ENCODE assay signal across 9 mouse cellular contexts in genomic region chr1:155201914-155202313, GRCm38 (mm10). TPM values are rescaled to one million over a fixed set of nuclear protein-coding genes. Genes with fewer than 3 reads are reported as not detected.
DNase-seq lines count a peak whose midpoint lies in the region; ATAC-seq and TF ChIP-seq lines count a peak whose summit lies in the region.
"Had no signal": no experiment of that assay in that cellular context is flagged by ENCODE, and none has a peak within 500 bp of the region (broad histone marks: within the 10 kb centered on the region; RNA-seq: fewer than 3 reads in every experiment).

No protein-coding gene starts in this region.

- DNase-seq in liver = no peak
- no peak for DNase-seq in intestine, embryonic 14.5 days (ENCODE audit: low spot score)
- DNase-seq in limb, embryonic 10.5 days (ENCODE audit: low spot score) = no peak
- DNase-seq in urinary bladder, postnatal 14 days (ENCODE audit: low spot score) = no peak
- DNase-seq in frontal cortex, adult 2 months (ENCODE audit: extremely low spot score in 1 of 2, low spot score in 1 of 2) = no peak
- DNase-seq in layer of hippocampus, postnatal 14 days (ENCODE audit: low spot score in 2 of 2) = no peak

- ATAC-seq in liver, embryonic 16.5 days (ENCODE audit: low read depth) = peak; percentile 35; the same call in 1 of the 2 replicates
- ATAC-seq in intestine, embryonic 14.5 days (replicated peaks; ENCODE audit: low FRiP score, low TSS enrichment, low read depth) = peak; percentile 45; the same call in 1 of the 2 replicates

- WGBS in liver, embryonic 16.5 days (ENCODE audit: insufficient replicate concordance) = 73% methylated on average over 17 of the region's 17 CpGs
- 90% methylated on average over 17 of the region's 17 CpGs for WGBS in intestine, embryonic 14.5 days
- 87% methylated on average over 17 of the region's 17 CpGs for WGBS in limb, embryonic 10.5 days
- WGBS in small intestine, adult 2 months = 42% methylated on average over 17 of the region's 17 CpGs

- H3K4me2 ChIP-seq in liver, embryonic 16.5 days (ENCODE audit: low read depth, low read length) = no peak overlapping the region
- no peak overlapping the region for H3K4me2 ChIP-seq in intestine, embryonic 14.5 days (ENCODE audit: low read length)

- H3K9ac ChIP-seq in liver, embryonic 16.5 days (ENCODE audit: low read depth, low read length) = no peak overlapping the region
- no peak overlapping the region for H3K9ac ChIP-seq in intestine, embryonic 14.5 days (ENCODE audit: low read length)
- H3K9ac ChIP-seq: liver, embryonic 14.5 days had no signal

- no peak overlapping the region for H3K27ac ChIP-seq in liver, embryonic 16.5 days (ENCODE audit: low read length)
- no peak overlapping the region for H3K27ac ChIP-seq in intestine, embryonic 14.5 days (ENCODE audit: low read depth)
- H3K27ac ChIP-seq in limb, embryonic 10.5 days = 0 out of 2 replicates have a peak overlapping the region, but pooled peaks have one; percentile 3
- H3K27ac ChIP-seq in small intestine, adult 2 months (ENCODE audit: insufficient read depth, low read depth, low read length) = peak overlapping the region; percentile 85
- H3K27ac ChIP-seq: liver, embryonic 14.5 days had no signal

- TF ChIP-seq CTCF in small intestine, adult 2 months (IDR thresholded peaks at IDR 0.05; ENCODE audit: extremely low read depth, insufficient read length, insufficient replicate concordance, low read depth, low read length) = no peak

- no peaks in the 10 kb centered on the region for H3K36me3 ChIP-seq in liver, embryonic 16.5 days (ENCODE audit: control insufficient read depth, insufficient read depth)
- H3K36me3 ChIP-seq in intestine, embryonic 14.5 days (ENCODE audit: control insufficient read depth, insufficient read depth, low read length) = peaks cover 35% of the 10 kb centered on the region
- H3K36me3 ChIP-seq in limb, embryonic 10.5 days = peaks cover 90% of the 10 kb centered on the region
- H3K36me3 ChIP-seq in small intestine, adult 2 months (ENCODE audit: control insufficient read depth, insufficient read depth, low read length) = peaks cover 3% of the 10 kb centered on the region; the same call in 1 of the 2 replicates

- H3K4me1 ChIP-seq in liver, embryonic 16.5 days (ENCODE audit: control insufficient read depth, low read depth, low read length) = peaks cover 5% of the 10 kb centered on the region
- H3K4me1 ChIP-seq in intestine, embryonic 14.5 days (replicated peaks; ENCODE audit: control insufficient read depth, insufficient read depth, low read length) = peaks cover 10% of the 10 kb centered on the region
- peaks cover 26% of the 10 kb centered on the region for H3K4me1 ChIP-seq in limb, embryonic 10.5 days
- peaks cover 25% of the 10 kb centered on the region for H3K4me1 ChIP-seq in small intestine, adult 2 months (ENCODE audit: control insufficient read depth, insufficient read depth, insufficient read length, low read length)

- no peak overlapping the region for H3K4me3 ChIP-seq in liver, embryonic 16.5 days (ENCODE audit: low read depth, low read length)
- H3K4me3 ChIP-seq in intestine, embryonic 14.5 days (ENCODE audit: low read depth, low read length) = no peak overlapping the region
- H3K4me3 ChIP-seq in limb, embryonic 10.5 days = no peak overlapping the region
- peak overlapping the region; percentile 15 for H3K4me3 ChIP-seq in small intestine, adult 2 months (ENCODE audit: low read depth, low read length)

- H3K9me3 ChIP-seq in liver, embryonic 16.5 days (replicated peaks; ENCODE audit: control insufficient read depth, low read length) = no peaks in the 10 kb centered on the region
- no peaks in the 10 kb centered on the region for H3K9me3 ChIP-seq in intestine, embryonic 14.5 days (ENCODE audit: control insufficient read depth, low read length)
- H3K9me3 ChIP-seq in limb, embryonic 10.5 days (replicated peaks) = no peaks in the 10 kb centered on the region

- TF ChIP-seq POLR2A in small intestine, adult 2 months (IDR thresholded peaks at IDR 0.05; ENCODE audit: low read depth, low read length) = no peak; the same call in 1 of the 2 replicates

- no peaks in the 10 kb centered on the region for H3K27me3 ChIP-seq in liver, embryonic 16.5 days (ENCODE audit: control insufficient read depth, insufficient read depth, low read depth, low read length)
- no peaks in the 10 kb centered on the region for H3K27me3 ChIP-seq in intestine, embryonic 14.5 days (replicated peaks; ENCODE audit: control insufficient read depth, insufficient read depth, low read length)
- no peaks in the 10 kb centered on the region for H3K27me3 ChIP-seq in limb, embryonic 10.5 days (ENCODE audit: low read depth, poor library complexity, severe bottlenecking)
- H3K27me3 ChIP-seq in small intestine, adult 2 months (ENCODE audit: control insufficient read depth, insufficient read depth, low read length) = no peaks in the 10 kb centered on the region

RNA-seq across cellular contexts. Expression of gene BC034090, which starts 42.3 kb away (rescaled TPM):
- 0.12 and 0.33 TPM in 2 replicates for polyA plus RNA-seq in liver, embryonic 16.5 days (2015; fragmentation: Nextera tagmentation; extraction: Ambion mirVana)
- polyA plus RNA-seq in intestine, embryonic 14.5 days (2014; fragmentation: Nextera tagmentation; extraction: Ambion mirVana) = 2.5 and 3.0 TPM in 2 replicates
- 5.2 and 6.8 TPM in 2 replicates for polyA plus RNA-seq in limb, embryonic 10.5 days (2016; fragmentation: Nextera tagmentation; extraction: Ambion mirVana)
- polyA plus RNA-seq in small intestine, adult 2 months (2012; rRNA removed) = 2.4 and 5.3 TPM in 2 replicates
- 15.4 and 16.3 TPM in 2 replicates for polyA plus RNA-seq in frontal cortex, adult 2 months (2012; rRNA removed)
- 1 to 10 TPM; 6.7 to 8.3 TPM for total RNA-seq in layer of hippocampus, postnatal 14 days (2021)

RNA-seq across cellular contexts. Expression of gene Stx6, which starts 43.4 kb away (rescaled TPM):
- polyA plus RNA-seq in liver, embryonic 16.5 days (2015; fragmentation: Nextera tagmentation; extraction: Ambion mirVana) = 7.1 TPM in 2 replicates
- polyA plus RNA-seq in intestine, embryonic 14.5 days (2014; fragmentation: Nextera tagmentation; extraction: Ambion mirVana) = 66.8 and 69.4 TPM in 2 replicates
- 83.1 and 95.4 TPM in 2 replicates for polyA plus RNA-seq in limb, embryonic 10.5 days (2016; fragmentation: Nextera tagmentation; extraction: Ambion mirVana)
- polyA plus RNA-seq in small intestine, adult 2 months (2012; rRNA removed) = 15.4 and 32.4 TPM in 2 replicates
- polyA plus RNA-seq in frontal cortex, adult 2 months (2012; rRNA removed) = 96.1 and 112 TPM in 2 replicates
- 10 to 100 TPM; 88.3 to 88.6 TPM for total RNA-seq in layer of hippocampus, postnatal 14 days (2021)

RNA-seq across cellular contexts. Expression of gene Mr1, which starts 55.3 kb away (rescaled TPM):
- 0.56 and 1.1 TPM in 2 replicates for polyA plus RNA-seq in liver, embryonic 16.5 days (2015; fragmentation: Nextera tagmentation; extraction: Ambion mirVana)
- polyA plus RNA-seq in intestine, embryonic 14.5 days (2014; fragmentation: Nextera tagmentation; extraction: Ambion mirVana) = 6.3 and 6.8 TPM in 2 replicates
- 0.62 and 1.5 TPM in 2 replicates for polyA plus RNA-seq in limb, embryonic 10.5 days (2016; fragmentation: Nextera tagmentation; extraction: Ambion mirVana)
- 0.47 and 0.66 TPM in 2 replicates for polyA plus RNA-seq in small intestine, adult 2 months (2012; rRNA removed)
- 5.2 and 6.3 TPM in 2 replicates for polyA plus RNA-seq in frontal cortex, adult 2 months (2012; rRNA removed)
- total RNA-seq in layer of hippocampus, postnatal 14 days (2021) = 1 to 10 TPM; 3.3 to 4.1 TPM

Comparison
In these comparisons a context has a peak if more than half of its experiments do, and no peak if none do; other contexts are left out.
1. H3K27ac ChIP-seq: peak in limb, embryonic 10.5 days (single experiment) and small intestine, adult 2 months (single experiment); none in liver, embryonic 16.5 days (single experiment) and intestine, embryonic 14.5 days (single experiment).